Mouse (Mus musculus): Measurements from ENCODE around the gene Hnrnph3. TPM values are rescaled to one million over a fixed set of nuclear protein-coding genes. Genes with fewer than 3 reads are reported as not detected.
"Not testable (repeated sequence)": the region's sequence is repeated elsewhere in the genome, so short reads cannot be mapped to it uniquely, and the experiment has no call there.

Gene Hnrnph3
- polyA plus RNA-seq, 1 experiment from 2014 or later: 37.0 TPM

GRCm38 (mm10) chr10:63054071-63054470 lies 30.1 kb upstream of the Hnrnph3 start:
- not testable (repeated sequence) for H3K4me1 ChIP-seq, ATAC-seq
- 65% methylated on average over 6 of the region's 6 CpGs for WGBS (ENCODE audit: insufficient replicate concordance)

GRCm38 (mm10) chr10:63053007-63053406 lies 29.0 kb upstream of the Hnrnph3 start:
- Histone ChIP-seq H3K9me3 (replicated peaks) (no peaks in the 10 kb centered on the region), H3K27me3 (replicated peaks) (peaks cover 21% of the 10 kb centered on the region; the same call in 1 of the 2 replicates), H3K36me3 (no peaks in the 10 kb centered on the region), H3K9ac (no peak overlapping the region; the same call in 1 of the 2 replicates), H3K4me3 (no peak overlapping the region), H3K4me2 (no peak overlapping the region), H3K27ac (no peak overlapping the region), H3K4me1 (no peaks in the 10 kb centered on the region)
- ATAC-seq: no peak
- WGBS (ENCODE audit: insufficient replicate concordance): 48% methylated on average over 6 of the region's 6 CpGs

More at GRCm38 (mm10) chr10:63054071-63054470, 30.1 kb upstream of the Hnrnph3 start:
- H3K27me3 ChIP-seq (replicated peaks): peaks cover 24% of the 10 kb centered on the region; the same call in 1 of the 2 replicates
- H3K4me2 ChIP-seq; H3K4me3 ChIP-seq; H3K27ac ChIP-seq; H3K36me3 ChIP-seq; H3K9ac ChIP-seq; H3K9me3 ChIP-seq (replicated peaks): not testable (repeated sequence)

GRCm38 (mm10) chr10:63052011-63052410 lies 28.0 kb upstream of the Hnrnph3 start:
- no peaks in the 10 kb centered on the region for H3K9me3 ChIP-seq (replicated peaks)
- H3K4me1 ChIP-seq: no peaks in the 10 kb centered on the region
- H3K4me2 ChIP-seq: no peak overlapping the region
- H3K4me3 ChIP-seq: no peak overlapping the region
- no peak overlapping the region for H3K27ac ChIP-seq
- no peak overlapping the region for H3K9ac ChIP-seq
- H3K36me3 ChIP-seq: no peaks in the 10 kb centered on the region
- WGBS (ENCODE audit: insufficient replicate concordance): 67% methylated on average over 6 of the region's 6 CpGs
- no peak for ATAC-seq
- peaks cover 16% of the 10 kb centered on the region; the same call in 1 of the 2 replicates for H3K27me3 ChIP-seq (replicated peaks)

GRCm38 (mm10) chr10:63051267-63051666 lies 27.2 kb upstream of the Hnrnph3 start:
- no peak overlapping the region for H3K9ac ChIP-seq
- H3K27me3 ChIP-seq (replicated peaks): peaks cover 9% of the 10 kb centered on the region; the same call in 1 of the 2 replicates
- H3K4me3 ChIP-seq: no peak overlapping the region
- H3K27ac ChIP-seq: no peak overlapping the region
- H3K36me3 ChIP-seq: no peaks in the 10 kb centered on the region
- no peak overlapping the region for H3K4me2 ChIP-seq
- H3K4me1 ChIP-seq: no peaks in the 10 kb centered on the region
- H3K9me3 ChIP-seq (replicated peaks): no peaks in the 10 kb centered on the region
- 45% methylated on average over 7 of the region's 7 CpGs for WGBS (ENCODE audit: insufficient replicate concordance)
- no peak for ATAC-seq

GRCm38 (mm10) chr10:63049106-63049505 lies 25.1 kb upstream of the Hnrnph3 start:
- Histone ChIP-seq H3K27ac (no peak overlapping the region), H3K36me3 (no peaks in the 10 kb centered on the region), H3K27me3 (replicated peaks) (0 out of 2 replicates have a peak, but pooled peaks cover 7% of the 10 kb centered on the region), H3K4me1 (no peaks in the 10 kb centered on the region), H3K4me2 (no peak overlapping the region), H3K4me3 (no peak overlapping the region), H3K9ac (no peak overlapping the region), H3K9me3 (replicated peaks) (no peaks in the 10 kb centered on the region)
- 79% methylated on average over 2 of the region's 2 CpGs for WGBS (ENCODE audit: insufficient replicate concordance)
- ATAC-seq: no peak

GRCm38 (mm10) chr10:63047751-63048150 lies 23.7 kb upstream of the Hnrnph3 start:
- no peaks in the 10 kb centered on the region for H3K36me3 ChIP-seq
- WGBS (ENCODE audit: insufficient replicate concordance): 51% methylated on average over 8 of the region's 8 CpGs
- ATAC-seq: no peak
- H3K4me1 ChIP-seq: no peaks in the 10 kb centered on the region
- no peak overlapping the region for H3K9ac ChIP-seq
- H3K27me3 ChIP-seq (replicated peaks): no peaks in the 10 kb centered on the region
- no peak overlapping the region for H3K27ac ChIP-seq
- no peak overlapping the region for H3K4me3 ChIP-seq
- H3K9me3 ChIP-seq (replicated peaks): no peaks in the 10 kb centered on the region
- no peak overlapping the region for H3K4me2 ChIP-seq

GRCm38 (mm10) chr10:63043154-63043553 lies 19.1 kb upstream of the Hnrnph3 start:
- no peak for ATAC-seq
- Histone ChIP-seq H3K4me1 (no peaks in the 10 kb centered on the region), H3K27ac (no peak overlapping the region), H3K9me3 (replicated peaks) (no peaks in the 10 kb centered on the region), H3K4me3 (no peak overlapping the region), H3K27me3 (replicated peaks) (no peaks in the 10 kb centered on the region), H3K9ac (no peak overlapping the region), H3K36me3 (no peaks in the 10 kb centered on the region), H3K4me2 (no peak overlapping the region)
- 52% methylated on average over 3 of the region's 3 CpGs for WGBS (ENCODE audit: insufficient replicate concordance)

GRCm38 (mm10) chr10:63039867-63040628 lies 16.0 kb upstream of the Hnrnph3 start:
- 60% methylated on average over 5 of the region's 5 CpGs for WGBS (ENCODE audit: insufficient replicate concordance)
- no peak overlapping the region for H3K4me3 ChIP-seq
- H3K27ac ChIP-seq: no peak overlapping the region
- no peaks in the 10 kb centered on the region for H3K36me3 ChIP-seq
- H3K9me3 ChIP-seq (replicated peaks): no peaks in the 10 kb centered on the region
- no peaks in the 10 kb centered on the region for H3K27me3 ChIP-seq (replicated peaks)
- H3K9ac ChIP-seq: no peak overlapping the region
- ATAC-seq: no peak
- no peaks in the 10 kb centered on the region for H3K4me1 ChIP-seq
- H3K4me2 ChIP-seq: no peak overlapping the region

GRCm38 (mm10) chr10:63038571-63039320 lies 14.7 kb upstream of the Hnrnph3 start:
- 71% methylated on average over 14 of the region's 14 CpGs for WGBS (ENCODE audit: insufficient replicate concordance)
- H3K4me3 ChIP-seq: no peak overlapping the region
- no peak overlapping the region for H3K27ac ChIP-seq
- no peaks in the 10 kb centered on the region for H3K9me3 ChIP-seq (replicated peaks)
- no peaks in the 10 kb centered on the region for H3K36me3 ChIP-seq
- 0 out of 2 replicates have a peak, but pooled peaks have one; percentile 13 for ATAC-seq
- no peak overlapping the region for H3K9ac ChIP-seq
- no peaks in the 10 kb centered on the region for H3K4me1 ChIP-seq
- peak overlapping the region; percentile 16; the same call in 1 of the 2 replicates for H3K4me2 ChIP-seq
- no peaks in the 10 kb centered on the region for H3K27me3 ChIP-seq (replicated peaks)

- no peak for ATAC-seq
- WGBS (ENCODE audit: insufficient replicate concordance): 67% methylated on average over 3 of the region's 3 CpGs
Measured at GRCm38 (mm10) chr10:63032956-63033355, 8.9 kb upstream of the Hnrnph3 start.

GRCm38 (mm10) chr10:63032267-63032666 lies 8.2 kb upstream of the Hnrnph3 start:
- Histone ChIP-seq H3K9ac (no peak overlapping the region), H3K36me3 (no peaks in the 10 kb centered on the region), H3K4me1 (no peaks in the 10 kb centered on the region), H3K27me3 (replicated peaks) (no peaks in the 10 kb centered on the region), H3K4me2 (no peak overlapping the region), H3K27ac (no peak overlapping the region), H3K4me3 (no peak overlapping the region), H3K9me3 (replicated peaks) (no peaks in the 10 kb centered on the region)
- 61% methylated on average over 3 of the region's 3 CpGs for WGBS (ENCODE audit: insufficient replicate concordance)
- no peak for ATAC-seq

More at GRCm38 (mm10) chr10:63032956-63033355, 8.9 kb upstream of the Hnrnph3 start:
- no peak overlapping the region for H3K4me3 ChIP-seq
- H3K27ac ChIP-seq: no peak overlapping the region
- H3K4me1 ChIP-seq: no peaks in the 10 kb centered on the region
- H3K36me3 ChIP-seq: no peaks in the 10 kb centered on the region
- no peak overlapping the region for H3K4me2 ChIP-seq
- H3K9ac ChIP-seq: no peak overlapping the region; the same call in 1 of the 2 replicates
- H3K27me3 ChIP-seq (replicated peaks): no peaks in the 10 kb centered on the region
- no peaks in the 10 kb centered on the region for H3K9me3 ChIP-seq (replicated peaks)

GRCm38 (mm10) chr10:63028396-63028795 lies 4.4 kb upstream of the Hnrnph3 start:
- WGBS (ENCODE audit: insufficient replicate concordance): 74% methylated on average over 4 of the region's 4 CpGs
- ATAC-seq: no peak
- Histone ChIP-seq H3K4me1 (peaks cover 15% of the 10 kb centered on the region), H3K27me3 (replicated peaks) (no peaks in the 10 kb centered on the region), H3K4me3 (no peak overlapping the region), H3K9me3 (replicated peaks) (no peaks in the 10 kb centered on the region), H3K27ac (no peak overlapping the region), H3K9ac (no peak overlapping the region), H3K4me2 (no peak overlapping the region), H3K36me3 (no peaks in the 10 kb centered on the region)

Measured in liver, embryonic 12.5 days (tissue).